Mouse (Mus musculus): ENCODE measurements around the gene Gm12185.
"Not testable (repeated sequence)": the region's sequence is repeated elsewhere in the genome, so short reads cannot be mapped to it uniquely, and the experiment has no call there.

The Gm12185 gene

GRCm38 (mm10) chr11:48991740-48992520 is at the start of gene Gm12185:
Gene Gm12185, minus strand, starts transcription at chr11:48992226.
- DNase-seq (ENCODE audit: low spot score), result not testable (repeated sequence)

GRCm38 (mm10) chr11:49012074-49012473 is 20.0 kb upstream of the Gm12185 start:
- not testable (repeated sequence) for DNase-seq (ENCODE audit: low spot score)

GRCm38 (mm10) chr11:49006785-49007184 is 14.8 kb upstream of the Gm12185 start:
- not testable (repeated sequence) for DNase-seq (ENCODE audit: low spot score)

- not testable (repeated sequence) for DNase-seq (ENCODE audit: low spot score)
Measured at GRCm38 (mm10) chr11:49006317-49006716, 14.3 kb upstream of the Gm12185 start.

GRCm38 (mm10) chr11:49000411-49000810 is 8.4 kb upstream of the Gm12185 start:
- DNase-seq (ENCODE audit: low spot score), result not testable (repeated sequence)

GRCm38 (mm10) chr11:48994018-48994417 is 2.0 kb upstream of the Gm12185 start, which contains the start of gene Tgtp1:
Gene Tgtp1, minus strand, starts transcription at chr11:48994172.
- DNase-seq (ENCODE audit: low spot score), result not testable (repeated sequence)

GRCm38 (mm10) chr11:48993296-48993695 is 1.3 kb upstream of the Gm12185 start:
- DNase-seq (ENCODE audit: low spot score), result not testable (repeated sequence)

- DNase-seq (ENCODE audit: low spot score), result not testable (repeated sequence)
Measured at GRCm38 (mm10) chr11:48989981-48990380, 2.0 kb downstream of the Gm12185 start.

- not testable (repeated sequence) for DNase-seq (ENCODE audit: low spot score)
Measured at GRCm38 (mm10) chr11:48988219-48988618, 3.8 kb downstream of the Gm12185 start.

GRCm38 (mm10) chr11:48982848-48983247 is 9.2 kb downstream of the Gm12185 start:
- not testable (repeated sequence) for DNase-seq (ENCODE audit: low spot score)

GRCm38 (mm10) chr11:48980052-48980451 is 12.0 kb downstream of the Gm12185 start:
- DNase-seq (ENCODE audit: low spot score), result not testable (repeated sequence)

GRCm38 (mm10) chr11:48979251-48979650 is 12.8 kb downstream of the Gm12185 start, which contains the start of gene 9930111J21Rik1:
Gene 9930111J21Rik1, minus strand, starts transcription at chr11:48979398.
- DNase-seq (ENCODE audit: low spot score), result not testable (repeated sequence)

GRCm38 (mm10) chr11:48978240-48978939 is 13.6 kb downstream of the Gm12185 start, which contains the start of gene Olfr56:
Gene Olfr56, plus strand, starts transcription at chr11:48978889.
- not testable (repeated sequence) for DNase-seq (ENCODE audit: low spot score)

GRCm38 (mm10) chr11:48974686-48975085 is 17.3 kb downstream of the Gm12185 start:
- DNase-seq (ENCODE audit: low spot score), result not testable (repeated sequence)

- not testable (repeated sequence) for DNase-seq (ENCODE audit: low spot score)
Measured at GRCm38 (mm10) chr11:48946090-48946489, 45.9 kb downstream of the Gm12185 start, which contains the start of gene Psme2b. Gene Psme2b, minus strand, starts transcription at chr11:48946190.

GRCm38 (mm10) chr11:48939286-48939685 is 52.7 kb downstream of the Gm12185 start:
- not testable (repeated sequence) for DNase-seq (ENCODE audit: low spot score)

GRCm38 (mm10) chr11:48935291-48935690 is 56.7 kb downstream of the Gm12185 start:
- DNase-seq (ENCODE audit: low spot score), result not testable (repeated sequence)

- DNase-seq (ENCODE audit: low spot score), result not testable (repeated sequence)
Measured at GRCm38 (mm10) chr11:48933923-48934322, 58.1 kb downstream of the Gm12185 start.

GRCm38 (mm10) chr11:48933422-48933821 is 58.6 kb downstream of the Gm12185 start:
- not testable (repeated sequence) for DNase-seq (ENCODE audit: low spot score)

- not testable (repeated sequence) for DNase-seq (ENCODE audit: low spot score)
Measured at GRCm38 (mm10) chr11:48928068-48928467, 64.0 kb downstream of the Gm12185 start.

- not testable (repeated sequence) for DNase-seq (ENCODE audit: low spot score)
Measured at GRCm38 (mm10) chr11:48926437-48926836, 65.6 kb downstream of the Gm12185 start.

- not testable (repeated sequence) for DNase-seq (ENCODE audit: low spot score)
Measured at GRCm38 (mm10) chr11:48923818-48924217, 68.2 kb downstream of the Gm12185 start.

All from ovary, postnatal 14 days (tissue).